Mouse (Mus musculus): Measurements from ENCODE around the gene Ccl26.

Gene Ccl26

DNA sequence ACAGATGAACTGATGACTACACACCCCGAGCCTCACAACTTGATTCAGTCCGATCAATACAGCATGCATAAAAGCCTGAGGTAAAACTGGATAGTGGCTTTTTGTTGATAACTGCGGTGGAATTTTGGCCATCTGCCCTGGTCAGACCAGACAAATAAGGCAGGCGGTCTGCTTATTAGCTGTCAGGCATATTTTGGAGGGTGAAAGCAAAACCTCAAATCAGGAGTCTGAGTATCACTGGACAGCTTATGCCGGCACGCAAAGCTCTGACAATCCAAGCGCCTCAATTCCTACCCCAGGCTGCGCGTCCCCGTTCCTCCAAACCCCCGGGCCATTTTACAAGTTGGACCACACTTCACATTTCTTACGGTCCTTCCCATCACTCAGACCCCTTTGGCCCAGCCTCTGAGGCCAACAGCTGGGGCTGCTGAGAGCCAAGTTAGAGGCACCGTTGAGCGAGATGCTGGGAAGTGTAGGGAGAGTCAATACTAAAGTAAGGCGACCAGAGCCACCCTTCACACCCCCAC, 19.3 kb downstream of the Ccl26 start:
- no peak for DNase-seq (ENCODE audit: low read depth, low spot score)

DNA sequence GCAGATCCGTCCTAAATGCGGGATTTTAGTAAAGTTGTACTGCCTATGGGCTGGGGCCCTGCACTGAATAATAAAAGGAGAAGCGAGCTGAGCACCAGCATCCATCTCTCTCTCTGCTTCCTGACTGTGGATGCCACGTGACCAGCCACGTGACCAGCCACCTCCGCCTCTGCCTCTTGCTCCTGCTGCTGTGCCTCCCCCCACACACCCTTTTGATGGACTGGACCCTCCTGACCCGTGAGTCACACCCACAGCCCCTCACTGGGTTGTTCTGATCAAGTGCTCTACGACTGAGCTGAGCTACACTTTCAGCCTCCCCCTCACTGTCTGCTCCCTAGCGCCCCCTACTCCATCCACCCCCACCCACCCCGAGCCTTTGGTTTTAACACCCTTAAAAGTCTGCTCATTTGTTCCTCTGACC, 25.6 kb downstream of the Ccl26 start:
- peak; percentile 75 for DNase-seq (ENCODE audit: low read depth, low spot score)

GRCm38 (mm10) chr5:135537326-135537725, 26.0 kb downstream of the Ccl26 start:
- peak; percentile 64 for DNase-seq (ENCODE audit: low read depth, low spot score)

GRCm38 (mm10) chr5:135535867-135536266, 27.5 kb downstream of the Ccl26 start:
- no peak for DNase-seq (ENCODE audit: low read depth, low spot score)

DNA sequence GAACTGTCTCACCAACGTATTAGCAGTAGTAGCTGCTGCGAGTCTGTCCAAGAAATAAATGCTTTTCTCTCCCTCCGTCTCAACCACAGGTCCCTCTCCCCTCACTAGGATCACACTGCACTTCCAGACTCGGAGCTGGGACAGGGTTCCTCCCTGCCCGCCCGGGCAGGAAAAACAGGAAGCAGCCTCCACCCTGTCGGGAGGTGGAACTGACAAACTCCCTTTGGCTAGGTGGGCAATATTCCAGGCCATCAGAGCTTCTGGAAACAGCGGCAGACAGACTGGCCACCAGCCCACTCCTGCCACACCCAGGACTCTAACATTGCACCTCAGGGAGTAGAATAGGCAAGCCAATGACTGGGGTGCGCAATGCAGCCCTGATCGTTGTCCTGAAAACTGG, 29.9 kb downstream of the Ccl26 start:
- DNase-seq (ENCODE audit: low read depth, low spot score), result no peak

DNA sequence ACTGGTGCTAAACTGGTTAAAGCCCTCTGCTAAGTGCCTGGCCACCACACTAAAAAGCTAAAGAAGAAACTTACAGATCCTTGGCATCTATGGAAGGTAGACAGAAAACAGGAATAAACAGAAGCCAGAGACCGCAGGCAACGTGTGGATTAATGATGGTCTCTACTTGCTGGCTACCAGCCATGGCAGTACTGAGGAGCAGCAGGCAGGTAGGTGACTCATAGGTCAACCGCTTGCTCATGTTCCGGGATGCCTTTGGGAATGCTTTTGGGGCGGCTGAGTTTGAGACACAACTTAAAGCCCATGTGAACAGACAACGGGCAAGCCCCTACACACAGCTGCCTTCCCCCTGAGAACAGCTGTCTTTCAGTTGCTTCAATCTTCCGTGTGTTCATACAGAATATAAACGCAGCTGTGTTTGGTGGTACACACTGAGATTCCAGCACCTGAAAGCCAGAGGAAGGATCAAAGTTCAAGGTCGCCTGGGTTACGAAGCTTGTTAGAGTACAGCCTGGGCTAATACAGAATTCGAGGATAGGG, 32.0 kb downstream of the Ccl26 start:
- DNase-seq (ENCODE audit: low read depth, low spot score), result no peak

- DNase-seq (ENCODE audit: low read depth, low spot score), result no peak
Measured at GRCm38 (mm10) chr5:135529964-135530363, 33.4 kb downstream of the Ccl26 start.

DNA sequence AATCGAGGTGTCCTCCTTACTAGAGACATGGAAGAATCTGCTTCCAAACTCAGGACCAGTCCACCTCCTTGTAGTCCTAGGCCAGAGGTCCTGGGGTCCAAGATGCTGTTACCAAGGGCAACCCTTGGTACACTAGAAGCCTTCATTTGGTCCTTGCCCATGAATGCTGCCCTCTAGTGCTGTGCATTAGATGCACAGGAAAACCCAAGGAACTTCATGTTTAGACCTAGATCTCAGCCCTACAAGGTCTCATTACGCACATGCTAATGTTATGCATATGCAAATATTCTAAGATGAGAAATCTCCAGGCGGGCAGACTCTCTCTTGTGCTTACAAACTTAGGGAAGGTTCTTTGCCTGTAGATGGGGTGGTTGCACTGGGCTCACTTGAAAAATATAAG, 34.1 kb downstream of the Ccl26 start:
- DNase-seq (ENCODE audit: low read depth, low spot score), result peak; percentile 30

DNA sequence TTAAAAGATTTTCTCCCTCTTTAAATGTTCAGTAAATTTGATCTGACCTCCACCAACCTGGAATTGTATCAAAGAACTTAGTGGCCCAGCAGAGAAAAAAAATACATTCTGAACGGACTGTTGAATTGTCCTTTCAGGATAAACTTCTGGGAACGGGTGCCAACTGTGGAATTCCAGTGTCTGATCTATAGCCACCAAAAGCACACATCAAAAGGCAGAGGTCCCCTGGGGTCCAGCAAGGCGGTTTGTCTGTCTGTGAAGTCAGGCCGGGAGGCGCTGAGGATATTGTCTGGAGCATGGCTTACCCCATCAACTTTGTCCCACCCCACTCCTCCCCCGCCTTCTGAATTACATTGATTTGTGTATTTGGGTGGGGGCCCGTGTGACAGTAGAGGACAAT, 35.4 kb downstream of the Ccl26 start:
- DNase-seq (ENCODE audit: low read depth, low spot score), result no peak

DNA sequence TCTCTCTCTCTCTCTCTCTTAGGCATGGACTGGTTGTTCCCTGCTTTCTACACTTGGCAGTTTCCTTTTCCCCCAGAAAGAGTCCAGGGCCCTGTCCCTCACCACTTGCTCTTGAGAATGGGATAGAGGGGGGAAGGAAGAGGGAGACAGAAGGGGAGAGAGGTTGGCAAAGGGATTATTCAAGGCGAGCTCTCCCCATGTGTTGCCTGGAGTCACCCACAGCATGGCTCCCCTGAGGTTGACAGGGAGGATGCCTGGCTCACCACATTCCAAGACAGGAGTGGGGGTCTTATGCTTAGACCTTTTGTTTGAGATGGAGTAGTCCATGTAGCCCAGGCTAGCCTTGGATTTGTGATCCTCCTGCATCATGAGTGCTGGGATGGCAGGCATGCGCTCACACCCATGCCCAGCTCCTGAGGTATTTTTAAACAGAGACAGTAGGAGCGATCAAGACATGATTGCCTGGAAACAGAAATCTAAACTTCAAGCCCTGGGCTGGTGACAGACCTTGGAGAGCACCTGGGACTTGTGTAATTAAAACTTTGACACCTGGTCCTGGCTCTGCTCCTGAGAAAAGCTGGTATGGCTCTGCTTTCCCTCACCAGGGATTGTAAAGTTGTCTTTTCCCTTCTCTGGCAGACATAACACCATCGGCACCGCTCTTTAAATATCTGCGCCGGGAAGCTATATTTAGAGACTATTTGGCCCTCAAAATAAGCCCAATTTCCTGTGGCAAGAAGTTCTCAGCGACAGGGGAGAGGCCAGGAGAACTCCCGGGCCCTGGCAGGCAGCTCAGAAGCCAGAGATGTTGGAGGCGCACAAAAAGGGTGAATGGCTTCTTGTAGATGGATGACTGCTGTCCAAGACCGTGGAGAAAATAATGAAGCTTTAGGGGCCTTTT, 38.5 kb downstream of the Ccl26 start:
- DNase-seq (ENCODE audit: low read depth, low spot score), result no peak

DNA sequence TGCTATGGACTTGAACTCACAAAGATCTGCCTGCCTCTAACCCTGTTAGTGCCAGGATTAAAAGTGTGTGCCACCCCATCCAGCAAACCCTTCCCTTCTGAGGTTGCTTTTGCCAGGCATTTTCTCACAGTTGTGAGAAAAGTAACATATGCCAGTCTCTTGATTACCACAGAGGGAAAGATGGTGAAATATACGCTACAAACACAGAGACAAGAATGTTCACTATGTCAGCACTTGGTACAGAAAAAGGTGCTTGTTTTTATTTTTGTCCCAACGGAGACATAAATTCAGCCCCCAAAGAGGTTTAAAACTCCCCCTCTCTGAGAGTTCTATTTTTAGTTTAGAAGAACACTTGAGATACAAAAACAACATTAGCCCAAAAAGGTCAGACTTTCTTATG, 39.3 kb downstream of the Ccl26 start:
- no peak for DNase-seq (ENCODE audit: low read depth, low spot score)

DNA sequence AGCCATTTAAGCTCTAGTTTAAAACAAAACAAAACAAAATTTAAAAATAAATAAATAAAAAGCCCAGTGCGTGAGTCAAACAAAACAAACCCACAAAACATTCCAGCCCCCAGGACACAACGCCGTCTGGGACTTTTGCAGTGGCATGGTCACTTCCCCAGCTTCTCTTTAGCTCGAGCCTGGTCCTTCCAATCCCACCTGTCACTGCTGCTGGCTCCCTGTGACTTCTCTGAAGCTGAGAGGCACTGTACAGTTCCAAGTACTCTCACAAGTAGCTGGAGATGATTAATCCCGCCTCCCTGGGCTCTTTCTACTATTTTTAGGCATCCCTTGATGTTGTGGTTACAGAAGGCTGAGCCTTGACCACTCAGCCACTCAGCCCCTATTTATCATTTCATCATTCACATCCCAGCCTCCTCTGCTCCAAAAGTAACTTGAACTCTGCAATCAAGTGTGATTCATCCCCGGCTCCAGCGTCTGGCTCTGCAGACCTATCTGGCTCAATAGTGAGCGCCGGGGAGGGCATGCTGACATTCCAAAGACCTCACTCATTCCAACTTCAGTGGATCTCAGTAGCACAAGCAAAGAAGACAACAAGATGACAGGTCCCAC, 41.2 kb downstream of the Ccl26 start:
- DNase-seq (ENCODE audit: low read depth, low spot score), result no peak

DNA sequence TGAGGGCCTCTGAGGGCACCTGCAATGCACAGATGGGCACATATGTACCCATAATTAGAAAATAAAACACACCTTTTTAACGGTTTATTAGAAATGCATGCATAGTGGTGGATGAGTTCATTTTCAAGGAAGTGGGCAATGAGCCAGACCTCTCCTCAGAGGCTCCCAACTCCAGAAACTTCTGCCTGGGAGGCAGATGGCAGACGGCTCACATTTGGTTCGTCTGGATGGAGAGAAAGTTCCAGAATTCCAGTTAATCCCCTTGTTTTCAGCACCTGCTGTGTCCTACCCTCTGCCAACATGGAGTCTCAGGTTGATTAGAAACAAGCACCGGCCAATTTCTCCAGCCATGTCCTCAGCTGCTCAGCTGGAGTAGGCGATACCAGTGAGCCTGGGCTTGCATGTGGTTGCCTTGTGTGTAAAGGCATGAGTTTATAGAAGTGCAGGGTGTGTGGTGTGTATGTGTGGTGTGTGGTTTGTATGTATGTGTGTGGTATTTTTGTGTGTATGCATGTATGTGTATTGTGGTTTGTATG, 46.0 kb downstream of the Ccl26 start:
- DNase-seq (ENCODE audit: low read depth, low spot score), result no peak

DNA sequence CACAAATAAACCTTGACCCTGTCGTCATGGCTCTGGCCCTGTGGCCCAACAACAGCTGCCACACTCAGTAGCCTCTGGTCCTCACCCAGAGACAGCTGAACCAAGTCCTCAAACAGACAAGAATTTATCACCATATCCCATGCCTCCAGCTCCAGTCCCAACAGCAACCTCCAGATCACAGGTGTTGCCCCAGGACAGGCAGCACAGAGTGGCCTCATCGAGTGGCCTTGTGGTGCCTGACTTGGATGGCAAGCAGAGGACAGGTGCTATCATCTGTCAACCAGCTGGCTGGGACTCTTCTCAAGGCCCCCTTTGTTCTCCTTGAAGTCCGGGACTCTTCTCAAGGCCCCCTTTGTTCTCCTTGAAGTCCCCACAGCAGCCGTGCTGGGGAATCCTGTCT, 50.2 kb downstream of the Ccl26 start:
- no peak for DNase-seq (ENCODE audit: low read depth, low spot score)

DNA sequence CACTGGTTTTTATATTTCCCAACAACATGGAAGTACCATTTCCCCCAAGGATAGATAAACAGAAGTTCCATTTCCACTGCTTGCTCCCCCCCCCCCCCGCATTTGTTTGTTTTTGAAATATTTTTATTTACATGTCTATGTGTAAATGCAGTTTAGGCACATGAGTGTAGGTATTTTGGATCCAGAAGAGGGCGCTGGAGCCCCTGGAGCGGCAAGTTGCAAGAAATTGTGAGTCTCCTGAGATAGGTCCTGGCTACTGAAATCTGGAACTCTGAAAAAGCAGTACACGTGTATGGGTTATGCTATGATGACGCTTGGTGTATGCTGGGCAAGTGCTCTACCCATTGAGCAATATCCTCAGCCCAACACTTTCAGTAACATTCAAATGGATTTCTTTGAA, 52.3 kb downstream of the Ccl26 start:
- DNase-seq (ENCODE audit: low read depth, low spot score), result peak; percentile 46

Measured in A20 (cell line).